8 mouse cellular contexts compared by ENCODE assay signal in genomic region chr3:68608848-68609497, GRCm38 (mm10).
DNase-seq lines count a peak whose midpoint lies in the region; ATAC-seq and TF ChIP-seq lines count a peak whose summit lies in the region.

No protein-coding gene starts in this region.

- WGBS in hindbrain, embryonic 16.5 days: 71% methylated on average over 19 of the region's 19 CpGs
- 73% methylated on average over 19 of the region's 19 CpGs for WGBS in hindbrain, embryonic 13.5 days

- no peaks in the 10 kb centered on the region for H3K9me3 ChIP-seq in hindbrain, embryonic 16.5 days (ENCODE audit: control insufficient read depth, low read length)
- H3K9me3 ChIP-seq in hindbrain, embryonic 13.5 days: no peaks in the 10 kb centered on the region

- no peak overlapping the region for H3K4me2 ChIP-seq in hindbrain, embryonic 16.5 days (ENCODE audit: low read length)
- H3K4me2 ChIP-seq in hindbrain, embryonic 13.5 days: no peak overlapping the region
- H3K4me2 ChIP-seq in myocyte (ENCODE audit: low read depth): peak overlapping the region; percentile 100

- H3K27me3 ChIP-seq in hindbrain, embryonic 16.5 days (replicated peaks; ENCODE audit: control insufficient read depth, insufficient read depth, low read length): no peaks in the 10 kb centered on the region
- H3K27me3 ChIP-seq in hindbrain, embryonic 13.5 days: no peaks in the 10 kb centered on the region
- no peaks in the 10 kb centered on the region for H3K27me3 ChIP-seq in myocyte (ENCODE audit: control insufficient read depth, insufficient read depth, insufficient read length)

- H3ac ChIP-seq in myocyte (ENCODE audit: control insufficient read depth, insufficient read length): no peak overlapping the region

- no peak overlapping the region for H3K4me3 ChIP-seq in hindbrain, embryonic 16.5 days (ENCODE audit: low read length)
- H3K4me3 ChIP-seq in hindbrain, embryonic 13.5 days: no peak overlapping the region
- H3K4me3 ChIP-seq in myocyte: peak overlapping the region; percentile 19

- H3K9ac ChIP-seq in hindbrain, embryonic 16.5 days (ENCODE audit: low read depth, low read length): no peak overlapping the region
- no peak overlapping the region for H3K9ac ChIP-seq in hindbrain, embryonic 13.5 days

- no peak overlapping the region for H3K27ac ChIP-seq in hindbrain, embryonic 16.5 days (ENCODE audit: low read depth, low read length)
- no peak overlapping the region for H3K27ac ChIP-seq in hindbrain, embryonic 13.5 days

- no peaks in the 10 kb centered on the region for H3K79me2 ChIP-seq in myocyte (ENCODE audit: control insufficient read depth, insufficient read depth)

- peak; percentile 62 to 70 for DNase-seq in adrenal gland, postnatal 36 days
- peak; percentile 90 to 91 for DNase-seq in frontal cortex, postnatal 36 days (ENCODE audit: low spot score in 2 of 2)
- DNase-seq in kidney, adult 9 months: no peak
- no peak for DNase-seq in lung, postnatal 14 days
- no peak for DNase-seq in thymus, postnatal 4 days

- H3K36me3 ChIP-seq in hindbrain, embryonic 16.5 days (ENCODE audit: control insufficient read depth, insufficient read depth, low read length): no peaks in the 10 kb centered on the region
- H3K36me3 ChIP-seq in hindbrain, embryonic 13.5 days: peaks cover 3% of the 10 kb centered on the region; the same call in 1 of the 2 replicates
- H3K36me3 ChIP-seq in myocyte (ENCODE audit: control insufficient read depth, insufficient read depth): no peaks in the 10 kb centered on the region

- TF ChIP-seq POLR2A in myocyte (IDR thresholded peaks at IDR 0.05; ENCODE audit: insufficient read length, low read depth): peak; percentile 56

- ATAC-seq in hindbrain, embryonic 16.5 days: 0 out of 2 replicates have a peak, but pooled peaks have one; percentile 14
- no peak for ATAC-seq in hindbrain, embryonic 13.5 days (ENCODE audit: low FRiP score)

- peaks cover 9% of the 10 kb centered on the region for H3K4me1 ChIP-seq in hindbrain, embryonic 16.5 days (ENCODE audit: control insufficient read depth, insufficient read depth, low read depth, low read length)
- peaks cover 39% of the 10 kb centered on the region for H3K4me1 ChIP-seq in hindbrain, embryonic 13.5 days (replicated peaks)

TF ChIP-seq in myocyte, 11 proteins besides CTCF, POLR2A, EP300 and RAD21:
- peak; percentile 68 for TF ChIP-seq POLR2AphosphoS2 (IDR thresholded peaks at IDR 0.05; ENCODE audit: insufficient read length, low read depth)
- TF ChIP-seq MAX (IDR thresholded peaks at IDR 0.05; ENCODE audit: low read depth): peak; percentile 33
- TF ChIP-seq E2F4 (IDR thresholded peaks at IDR 0.05; ENCODE audit: insufficient read depth): no peak
- TF ChIP-seq MYOG (IDR thresholded peaks at IDR 0.05; ENCODE audit: control insufficient read depth in 1 of 3, insufficient read depth in 1 of 3, insufficient read length in 2 of 3, low read depth in 2 of 3): peak; percentile 96 to 100 (median 99)
- no peak for TF ChIP-seq USF1 (IDR thresholded peaks at IDR 0.05; ENCODE audit: low read depth)
- peak; percentile 91 for TF ChIP-seq TCF3 (IDR thresholded peaks at IDR 0.05; ENCODE audit: insufficient read length, low read depth)
- peak; percentile 55 for TF ChIP-seq SRF (IDR thresholded peaks at IDR 0.05; ENCODE audit: control insufficient read depth, insufficient read length, low read depth)
- TF ChIP-seq REST (IDR thresholded peaks at IDR 0.05; ENCODE audit: insufficient read depth, insufficient read length): no peak
- TF ChIP-seq TCF12 (IDR thresholded peaks at IDR 0.05; ENCODE audit: insufficient read depth, poor library complexity, severe bottlenecking): peak; percentile 72
- peak; percentile 60 to 99 (median 99) for TF ChIP-seq MYOD1 (IDR thresholded peaks at IDR 0.05; ENCODE audit: control insufficient read depth in 1 of 3, insufficient read length in 2 of 3, low read depth in 2 of 3)
- no peak for TF ChIP-seq CEBPB (IDR thresholded peaks at IDR 0.05; ENCODE audit: insufficient read depth, poor library complexity, severe bottlenecking)

Comparison
In these comparisons a context has a peak if more than half of its experiments do, and no peak if none do; other contexts are left out.
1. DNase-seq: peak in adrenal gland, postnatal 36 days (2 of 2) and frontal cortex, postnatal 36 days (2 of 2); none in kidney, adult 9 months (single experiment), lung, postnatal 14 days (single experiment) and thymus, postnatal 4 days (single experiment).